Mouse (Mus musculus): ENCODE results near the gene Slc25a19. TPM values are rescaled to one million over a fixed set of nuclear protein-coding genes. Genes with fewer than 3 reads are reported as not detected.
"Not testable (repeated sequence)": the region's sequence is repeated elsewhere in the genome, so short reads cannot be mapped to it uniquely, and the experiment has no call there.

Gene Slc25a19
- 20.5 and 32.1 TPM in 2 replicates for total RNA-seq (2014; fragmentation: Nextera tagmentation)
- 14.2 and 19.6 TPM in 2 replicates for total RNA-seq (2017)

DNA sequence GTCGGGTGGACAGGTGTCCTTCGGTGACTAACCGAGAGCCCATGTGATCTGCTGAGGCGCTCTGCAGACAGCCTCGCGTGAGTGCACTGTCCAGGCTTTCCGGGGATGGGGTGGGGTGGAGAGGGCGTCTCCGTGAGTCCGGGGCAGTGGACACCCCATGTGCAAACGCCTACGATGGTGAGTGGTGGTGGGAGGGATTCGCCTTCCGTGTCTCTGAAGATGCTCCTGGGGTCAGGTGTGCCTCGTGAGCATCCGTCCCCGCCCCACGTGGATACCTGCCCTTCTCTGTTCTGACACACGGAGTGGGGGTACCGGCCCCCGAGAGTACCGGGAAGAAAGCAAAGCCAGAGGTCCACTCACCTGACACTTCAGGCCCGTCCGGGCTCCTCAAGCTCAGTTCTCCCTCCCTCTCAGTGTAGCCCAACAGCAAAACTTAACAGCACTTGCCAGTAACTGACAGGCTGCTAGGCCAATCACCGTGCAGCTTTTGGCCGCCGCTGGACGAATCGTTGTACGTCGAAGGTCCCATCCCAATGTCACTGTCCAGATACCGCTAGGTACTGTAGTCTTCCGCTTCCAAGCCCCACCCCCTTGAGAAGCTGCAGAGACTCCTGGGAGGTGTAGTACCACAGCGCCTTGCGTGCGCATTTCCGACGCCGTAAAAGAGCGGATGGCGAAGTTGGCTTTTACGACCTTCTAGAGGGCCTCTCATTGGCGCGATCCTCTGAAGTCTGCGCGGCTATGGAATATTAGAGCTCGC is at the start of gene Slc25a19:
Gene Slc25a19, minus strand, starts transcription at position 591 of the 760 bp plus-strand sequence.
- peak; percentile 96 for ATAC-seq (replicated peaks; ENCODE audit: low FRiP score, low TSS enrichment, poor library complexity, severe bottlenecking)

DNA sequence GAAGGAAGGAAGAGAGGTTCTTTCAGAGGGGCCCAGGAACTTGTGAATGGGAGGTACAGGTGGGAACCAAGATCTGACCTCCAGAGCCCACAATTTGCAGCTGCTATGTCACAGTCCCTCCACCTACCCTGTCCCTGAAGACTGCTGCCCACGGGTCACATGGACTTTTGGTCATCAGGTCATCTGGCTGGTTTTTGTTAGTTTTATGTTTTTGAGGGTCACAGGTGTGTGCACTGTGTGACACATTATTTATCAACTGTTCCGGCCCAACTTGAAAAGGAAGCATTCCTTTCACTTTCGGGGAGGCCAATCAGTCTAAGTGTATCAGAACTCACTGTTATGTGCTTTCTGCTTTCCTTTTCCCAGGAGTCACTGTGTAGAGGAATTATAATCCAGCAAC is 49.4 kb upstream of the Slc25a19 start:
- ATAC-seq (replicated peaks; ENCODE audit: low FRiP score, low TSS enrichment, poor library complexity, severe bottlenecking): no peak

DNA sequence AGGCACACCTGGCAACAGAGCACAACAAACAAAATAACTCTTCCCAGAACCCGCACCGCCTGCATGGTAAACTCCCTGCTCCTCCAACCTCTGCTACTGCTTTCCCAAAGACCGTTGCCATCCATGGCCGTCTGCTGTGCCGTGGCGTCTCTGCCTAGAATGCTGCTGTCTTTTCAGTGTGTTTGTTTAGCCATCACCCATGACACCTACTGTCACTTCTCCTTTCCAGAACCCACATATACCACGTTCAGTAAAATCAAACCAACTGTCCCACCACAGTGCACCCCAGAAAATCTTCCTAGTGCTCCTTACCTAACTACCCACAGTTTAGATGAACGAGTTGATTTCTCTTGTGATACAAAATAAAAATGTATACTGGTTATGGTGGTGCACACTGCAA is 48.6 kb upstream of the Slc25a19 start:
- ATAC-seq (replicated peaks; ENCODE audit: low FRiP score, low TSS enrichment, poor library complexity, severe bottlenecking): no peak

DNA sequence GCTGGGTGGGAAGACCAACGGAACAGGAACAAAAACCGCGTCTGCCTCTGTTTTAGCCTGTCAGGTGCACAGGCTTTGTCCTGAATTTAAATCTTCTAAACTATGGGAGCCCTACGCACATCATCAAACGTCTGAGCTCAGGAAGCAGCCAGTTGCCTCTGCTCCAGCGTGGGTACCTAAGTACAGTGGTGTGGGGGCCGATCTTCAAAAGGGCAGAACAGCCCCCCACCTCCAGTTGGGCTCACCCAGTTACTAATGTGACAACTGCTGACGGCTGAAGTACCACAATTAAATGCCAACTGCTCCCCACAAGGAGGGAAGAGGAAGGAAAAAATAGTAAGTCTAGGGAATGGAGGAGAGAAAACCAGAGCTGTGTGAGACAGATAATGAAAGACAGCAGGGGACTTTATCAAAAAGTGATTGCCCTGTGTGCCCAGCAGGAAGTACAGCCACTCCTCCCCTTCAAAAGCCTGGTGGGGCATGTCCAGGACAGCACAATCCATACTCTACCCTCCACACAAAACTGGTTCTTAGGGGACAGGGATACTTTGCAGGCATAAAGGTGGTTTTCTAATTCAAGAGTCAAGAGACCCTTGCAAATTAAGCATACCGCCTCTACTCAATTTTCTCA is 46.3 kb upstream of the Slc25a19 start:
- ATAC-seq (replicated peaks; ENCODE audit: low FRiP score, low TSS enrichment, poor library complexity, severe bottlenecking): peak; percentile 77

DNA sequence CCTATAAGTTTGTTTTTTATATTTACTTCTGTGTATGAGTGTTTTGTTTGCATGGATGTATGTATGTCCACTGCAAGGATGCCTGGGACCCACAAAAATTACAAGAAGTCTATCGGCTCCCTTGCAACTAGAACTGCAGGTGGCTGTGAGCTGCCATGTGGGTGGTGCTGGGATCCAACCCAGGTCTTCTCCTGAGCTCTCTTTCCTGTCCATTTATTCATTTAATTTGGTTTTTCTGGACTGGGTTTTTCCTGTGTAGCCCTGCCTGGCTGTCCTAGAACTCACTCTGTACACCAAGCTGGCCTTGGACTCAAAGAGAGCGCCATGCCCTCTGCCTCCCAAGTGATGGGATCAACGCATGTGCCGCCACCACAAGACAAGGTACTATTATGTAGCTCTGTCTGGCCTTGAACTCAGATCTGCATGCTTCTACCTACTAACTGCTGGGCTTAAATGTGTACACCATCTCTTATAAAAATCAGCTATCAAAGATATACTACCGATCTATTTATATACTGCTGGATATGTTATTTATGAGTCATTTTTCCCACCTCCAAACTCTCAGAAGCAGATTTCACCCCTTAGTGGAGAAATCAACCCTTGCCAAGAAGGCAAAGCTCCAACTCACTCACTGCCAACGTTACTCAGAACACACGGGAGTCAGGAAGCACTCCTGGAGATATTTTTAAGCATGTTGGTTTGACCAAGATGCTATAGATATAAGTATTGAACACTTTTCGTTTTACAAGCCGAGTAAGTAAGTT is 45.6 kb upstream of the Slc25a19 start:
- ATAC-seq (replicated peaks; ENCODE audit: low FRiP score, low TSS enrichment, poor library complexity, severe bottlenecking): no peak

DNA sequence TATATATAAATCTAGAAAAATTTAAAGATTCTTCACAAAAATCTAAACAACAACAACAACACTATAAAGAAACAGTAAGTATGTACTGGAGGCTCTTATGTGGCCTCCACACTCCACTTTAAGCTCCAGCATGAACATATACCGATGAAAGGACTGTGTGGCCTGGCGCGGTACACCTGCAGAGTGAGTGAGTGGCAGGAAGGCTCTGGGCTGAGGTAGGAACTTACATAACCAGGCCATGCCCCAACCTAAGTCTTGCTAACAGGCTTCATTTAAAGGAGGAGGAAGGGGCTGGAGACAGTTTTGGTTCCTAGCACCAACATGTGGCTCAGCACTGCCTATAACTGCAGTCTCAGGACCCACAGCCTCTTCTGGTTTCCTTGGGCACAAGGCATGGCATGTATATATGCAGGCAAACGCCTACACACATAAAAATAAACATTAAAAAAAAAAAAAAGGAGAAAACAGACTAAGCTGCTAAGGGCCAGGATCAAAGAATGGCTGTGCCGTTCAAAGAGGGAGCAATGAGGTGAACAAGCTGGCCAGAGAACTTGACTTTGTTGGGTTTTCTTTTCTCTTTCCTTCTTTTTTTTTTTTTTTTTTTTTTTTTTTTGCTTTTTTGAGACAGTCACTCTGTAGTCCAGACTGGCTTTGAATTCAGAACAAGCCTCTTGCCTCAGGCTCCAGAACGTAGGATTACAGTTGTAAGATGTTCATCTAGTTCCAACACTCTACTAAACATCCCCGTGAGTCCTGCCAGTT is 44.3 kb upstream of the Slc25a19 start:
- no peak for ATAC-seq (replicated peaks; ENCODE audit: low FRiP score, low TSS enrichment, poor library complexity, severe bottlenecking)

DNA sequence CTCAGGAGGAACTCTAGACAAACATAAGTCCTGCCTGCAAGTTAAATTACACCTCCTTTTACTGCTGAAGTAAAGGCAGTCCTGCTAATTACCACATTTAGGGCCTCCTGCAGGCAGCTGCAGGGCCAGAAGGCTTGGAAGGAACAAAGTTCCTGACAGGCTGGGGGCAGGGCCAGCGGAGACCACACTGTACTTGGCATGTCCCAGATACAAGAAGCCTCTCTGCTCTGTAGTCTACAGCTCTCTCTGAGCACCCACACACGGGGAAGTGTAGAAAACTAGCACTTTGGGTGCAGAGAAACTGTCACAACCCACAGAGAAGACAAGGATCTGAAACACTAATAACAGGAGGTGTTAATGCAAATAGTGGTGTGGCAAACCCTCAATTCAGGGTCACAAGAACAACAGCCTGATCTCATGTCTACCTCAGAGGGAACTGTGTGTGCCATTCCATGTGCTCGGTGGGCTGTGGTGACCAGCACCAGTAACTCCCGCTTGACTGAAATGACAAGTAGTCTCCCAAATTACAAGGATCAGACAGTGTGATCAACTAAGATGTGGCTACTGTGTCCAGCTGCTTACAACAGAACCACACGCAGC is 42.5 kb upstream of the Slc25a19 start:
- peak; percentile 24; the same call in 1 of the 2 replicates for ATAC-seq (replicated peaks; ENCODE audit: low FRiP score, low TSS enrichment, poor library complexity, severe bottlenecking)

DNA sequence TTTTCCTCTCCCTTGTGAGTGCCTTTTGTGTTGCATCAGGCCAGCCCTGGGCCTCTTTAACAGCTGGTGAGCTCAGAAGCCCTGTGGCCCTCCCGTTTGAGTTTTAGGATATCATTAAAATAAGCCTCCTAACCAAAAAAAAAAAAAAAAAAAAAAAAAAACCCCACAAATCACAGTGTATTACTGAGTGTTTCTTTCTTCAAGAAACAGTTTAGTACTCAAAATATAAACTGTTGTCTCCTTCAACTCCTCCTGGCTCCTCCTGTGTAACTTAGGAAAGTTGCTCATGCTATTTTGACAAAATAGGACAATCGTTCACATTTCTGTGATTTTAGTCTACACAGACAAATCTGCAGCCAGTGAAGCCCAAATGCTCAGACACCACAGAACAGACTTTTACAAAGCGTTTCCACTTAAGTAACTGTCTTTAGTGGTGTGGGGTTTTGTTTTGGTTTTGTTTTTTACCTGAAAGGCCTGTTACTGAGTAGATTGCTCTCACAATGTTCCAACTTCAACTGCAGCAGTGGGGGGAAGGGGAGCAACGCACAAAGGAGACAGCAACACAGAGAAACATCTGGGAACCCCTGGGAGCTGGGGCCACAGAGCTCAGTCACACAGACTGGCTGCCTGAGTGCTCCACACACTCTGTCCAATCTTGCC is 35.7 kb upstream of the Slc25a19 start:
- no peak for ATAC-seq (replicated peaks; ENCODE audit: low FRiP score, low TSS enrichment, poor library complexity, severe bottlenecking)

DNA sequence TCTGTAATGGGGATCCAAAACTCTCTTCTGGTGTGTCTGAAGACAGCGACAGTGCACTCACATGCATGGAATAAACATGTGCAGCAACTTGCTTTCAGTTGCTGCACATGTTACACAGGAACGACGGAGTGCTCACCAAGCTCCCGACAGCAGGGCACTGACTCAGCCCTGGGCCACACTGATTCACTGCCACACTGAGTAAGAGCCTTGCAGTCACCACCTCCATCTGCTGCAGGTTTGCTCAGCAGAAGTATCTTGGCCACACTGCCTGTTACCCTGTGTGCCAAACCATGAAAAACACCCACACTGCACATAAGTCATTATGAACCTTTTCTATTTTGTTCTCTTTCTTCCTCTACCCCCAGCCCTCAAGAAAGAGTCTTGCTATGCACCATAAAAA is 32.3 kb upstream of the Slc25a19 start:
- ATAC-seq (replicated peaks; ENCODE audit: low FRiP score, low TSS enrichment, poor library complexity, severe bottlenecking): no peak

DNA sequence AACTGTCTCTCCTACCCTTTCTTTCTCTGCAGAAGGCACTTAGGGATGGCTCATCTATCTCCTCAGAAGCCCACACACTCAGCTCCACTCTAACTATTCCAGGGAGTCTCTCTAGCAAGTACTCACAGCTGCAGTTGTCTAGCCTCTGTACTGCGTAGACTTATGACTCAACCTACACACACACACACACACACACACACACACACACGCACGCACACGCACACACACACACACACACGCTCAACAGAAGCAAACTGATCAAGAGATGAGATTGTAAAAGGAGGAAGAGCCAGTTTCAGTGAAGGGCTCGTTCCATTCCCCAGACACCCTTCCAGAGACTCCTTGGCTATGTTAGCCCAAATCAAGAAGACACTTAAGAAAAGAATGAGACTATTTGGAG is 30.4 kb upstream of the Slc25a19 start:
- ATAC-seq (replicated peaks; ENCODE audit: low FRiP score, low TSS enrichment, poor library complexity, severe bottlenecking): peak; percentile 32; the same call in 1 of the 2 replicates

DNA sequence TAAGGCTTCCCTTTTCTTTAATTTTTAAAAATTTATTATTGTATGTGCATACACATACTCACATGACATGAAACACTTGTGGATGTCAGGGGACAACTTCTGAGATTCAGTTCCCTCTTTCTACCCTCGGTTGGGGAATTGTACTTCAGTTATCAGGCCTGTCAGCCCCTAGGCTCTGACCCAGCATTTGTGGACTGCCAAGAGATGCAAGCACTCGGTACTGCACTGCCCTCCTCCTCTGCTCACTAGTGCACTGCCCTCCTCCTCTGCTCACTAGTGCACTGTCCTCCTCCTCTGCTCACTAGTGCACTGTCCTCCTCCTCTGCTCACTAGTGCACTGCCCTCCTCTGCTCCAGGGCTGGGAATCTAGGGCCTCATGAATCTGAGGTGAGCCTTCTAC is 26.0 kb upstream of the Slc25a19 start:
- no peak for ATAC-seq (replicated peaks; ENCODE audit: low FRiP score, low TSS enrichment, poor library complexity, severe bottlenecking)

DNA sequence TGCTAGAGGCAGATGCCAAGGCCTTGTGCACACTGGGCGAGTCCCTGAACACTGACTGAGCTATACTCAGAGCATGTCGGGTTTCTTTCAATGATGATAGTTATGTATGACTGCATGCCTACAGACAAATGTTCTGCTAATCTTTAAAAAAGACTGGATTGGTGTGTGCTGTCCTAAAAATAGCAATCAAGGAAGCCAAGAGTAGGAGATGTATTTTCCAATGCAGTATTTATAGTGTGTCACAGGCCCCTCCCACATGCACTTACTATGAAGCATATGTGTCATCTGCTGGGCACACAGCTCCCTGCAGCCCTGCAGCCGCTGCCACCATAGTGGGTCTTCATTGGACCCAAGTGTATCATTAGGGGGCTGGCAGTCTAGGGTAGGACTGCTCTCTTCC is 25.1 kb upstream of the Slc25a19 start:
- no peak for ATAC-seq (replicated peaks; ENCODE audit: low FRiP score, low TSS enrichment, poor library complexity, severe bottlenecking)

DNA sequence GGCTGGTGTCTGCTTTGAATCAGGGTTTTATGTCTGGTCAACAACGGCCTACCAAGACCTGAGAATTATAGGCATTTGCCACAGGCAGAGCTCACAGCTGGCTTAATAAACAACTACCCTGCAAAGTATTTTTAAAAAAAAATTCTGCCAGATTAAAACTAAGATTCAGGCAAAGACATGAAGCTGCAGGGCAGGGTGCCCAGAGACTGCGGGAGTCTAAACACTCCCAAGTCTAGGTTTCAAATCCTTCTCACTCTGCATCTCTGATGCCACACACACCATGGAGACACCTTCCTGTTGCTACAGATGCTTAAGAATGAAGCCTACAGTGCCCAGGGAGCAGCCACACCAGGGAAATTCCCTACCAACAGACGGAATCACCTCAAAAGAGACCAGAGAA is 23.6 kb upstream of the Slc25a19 start:
- ATAC-seq (replicated peaks; ENCODE audit: low FRiP score, low TSS enrichment, poor library complexity, severe bottlenecking): no peak

DNA sequence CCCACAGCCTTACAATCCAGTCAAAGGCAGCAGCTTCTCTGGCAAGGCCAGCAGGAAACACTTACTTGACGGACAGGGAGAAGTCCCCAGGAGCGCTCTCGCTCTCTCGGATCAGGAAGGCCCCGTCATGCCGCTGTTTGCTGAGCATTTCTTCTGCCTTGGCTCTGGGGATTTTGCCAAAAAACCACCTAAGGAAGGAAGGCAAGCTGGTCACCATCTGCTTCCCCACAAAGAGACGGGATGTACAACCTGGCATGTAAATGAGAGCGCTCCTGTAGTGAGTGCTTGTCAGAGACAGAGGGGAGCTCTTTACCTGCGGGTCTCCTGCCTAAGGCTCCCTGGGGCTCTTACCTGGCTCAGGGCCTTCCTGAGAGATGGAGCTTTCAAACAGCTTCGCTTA is 21.6 kb upstream of the Slc25a19 start:
- ATAC-seq (replicated peaks; ENCODE audit: low FRiP score, low TSS enrichment, poor library complexity, severe bottlenecking): no peak

DNA sequence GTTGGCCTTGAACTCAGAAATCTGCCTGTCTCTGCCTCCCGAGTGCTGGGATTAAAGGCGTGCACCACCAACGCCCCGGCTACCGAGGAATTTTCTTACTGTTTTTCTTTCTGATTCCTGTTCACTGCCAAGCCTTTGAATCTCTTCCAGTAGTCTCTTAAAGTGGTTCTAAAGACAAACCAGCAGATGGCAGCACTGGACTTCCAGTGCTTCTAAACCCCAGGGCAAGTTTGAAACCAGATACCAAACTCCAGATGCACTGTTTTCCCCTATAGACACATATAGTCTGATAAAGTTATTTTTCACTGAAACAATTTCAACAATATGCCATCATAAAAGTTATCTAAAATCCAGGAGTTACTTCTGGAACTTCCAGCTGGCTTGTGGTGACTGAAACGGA is 19.4 kb upstream of the Slc25a19 start:
- peak; percentile 58 for ATAC-seq (replicated peaks; ENCODE audit: low FRiP score, low TSS enrichment, poor library complexity, severe bottlenecking)

DNA sequence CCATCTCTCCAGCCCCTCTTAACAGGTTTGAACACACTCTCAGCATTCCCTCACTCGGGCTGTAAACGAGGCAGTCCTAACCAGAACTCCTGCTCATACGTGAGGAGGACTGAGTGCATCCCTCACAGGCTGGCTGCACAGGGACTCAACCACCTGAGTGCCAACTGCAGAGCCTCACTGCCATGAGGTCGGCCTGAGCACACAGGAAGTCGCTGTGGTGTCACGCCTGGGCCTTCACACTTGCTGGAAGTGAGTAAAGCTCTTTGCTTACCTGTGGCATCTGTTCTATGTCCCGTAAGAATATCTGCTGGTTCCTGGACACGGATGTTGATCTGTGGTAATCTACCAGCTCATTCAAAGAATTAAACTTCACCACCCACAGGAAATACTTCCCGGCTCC is 18.3 kb upstream of the Slc25a19 start:
- no peak for ATAC-seq (replicated peaks; ENCODE audit: low FRiP score, low TSS enrichment, poor library complexity, severe bottlenecking)

DNA sequence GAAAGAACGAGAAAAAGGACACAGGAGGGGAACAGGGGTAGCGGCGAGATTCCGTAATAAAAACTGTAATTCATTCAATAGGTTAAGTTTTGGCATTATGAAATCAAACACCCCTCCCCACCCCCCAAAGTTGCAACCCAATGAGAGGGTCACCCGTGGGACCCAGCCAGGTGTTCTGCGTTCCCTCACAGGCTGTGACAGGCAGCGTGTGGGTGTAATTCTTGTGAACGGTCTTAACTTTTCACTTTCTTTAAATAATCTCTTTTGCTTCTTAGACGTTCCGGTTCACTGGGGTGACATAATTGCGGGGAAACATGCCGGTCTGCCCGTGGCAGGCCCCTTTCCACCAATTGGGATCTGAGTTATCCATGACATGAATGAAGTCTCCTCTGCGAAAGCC is 17.4 kb upstream of the Slc25a19 start:
- ATAC-seq (replicated peaks; ENCODE audit: low FRiP score, low TSS enrichment, poor library complexity, severe bottlenecking): not testable (repeated sequence)

DNA sequence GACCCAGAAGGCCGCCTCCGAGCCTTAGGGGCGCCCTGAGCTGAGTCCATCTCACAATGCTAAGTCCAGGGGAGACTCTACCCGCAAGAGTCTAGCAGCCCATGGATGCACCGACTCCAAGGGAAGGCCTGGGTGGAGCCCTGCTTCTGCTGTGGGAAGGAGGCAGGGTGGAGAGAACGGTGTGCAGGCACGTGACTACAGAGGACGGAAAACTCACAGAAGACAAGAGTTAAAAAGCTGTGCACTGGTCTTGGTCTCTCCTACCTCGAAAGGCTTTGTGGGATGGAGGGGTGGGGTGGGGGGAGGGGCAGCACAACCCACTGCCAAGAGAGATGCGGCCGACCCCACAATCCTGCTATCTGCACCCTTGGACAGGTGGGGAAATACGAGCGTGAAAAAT is 16.2 kb upstream of the Slc25a19 start:
- no peak for ATAC-seq (replicated peaks; ENCODE audit: low FRiP score, low TSS enrichment, poor library complexity, severe bottlenecking)

DNA sequence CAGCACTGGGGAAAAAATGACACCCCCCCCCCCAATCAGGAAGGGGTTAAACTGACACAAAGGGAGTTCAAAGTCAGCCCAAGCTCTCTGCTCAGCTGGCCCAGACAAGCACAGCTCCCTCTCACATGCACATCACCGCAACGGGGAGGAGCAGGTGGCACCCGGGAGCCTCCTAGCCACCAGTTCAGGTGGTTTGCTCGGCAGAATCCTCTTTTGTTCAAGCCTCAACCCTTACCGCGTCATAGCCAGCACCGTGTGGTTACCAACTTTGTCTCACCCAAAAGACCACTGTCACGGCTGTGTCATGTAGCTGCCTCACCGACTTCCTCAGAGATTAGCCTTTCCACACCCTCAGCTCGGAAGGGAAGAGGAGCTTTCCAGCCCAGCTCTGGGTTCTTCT is 15.2 kb upstream of the Slc25a19 start:
- ATAC-seq (replicated peaks; ENCODE audit: low FRiP score, low TSS enrichment, poor library complexity, severe bottlenecking): 0 out of 2 replicates have a peak, but pooled peaks have one; percentile 3
